Mouse (Mus musculus): ENCODE measurements at regions not wholly inside any gene's neighbourhood (a gene's known extent, or its start where the extent isn't known, plus 50 kb on each side); places are given as distances from the start of the nearest gene placed in this dataset.

- no peak for DNase-seq (ENCODE audit: low spot score in 2 of 2)
These were observed 135.9 kb upstream of the Cr2 start for GRCm38 (mm10) chr1:195312426-195312825.

DNA sequence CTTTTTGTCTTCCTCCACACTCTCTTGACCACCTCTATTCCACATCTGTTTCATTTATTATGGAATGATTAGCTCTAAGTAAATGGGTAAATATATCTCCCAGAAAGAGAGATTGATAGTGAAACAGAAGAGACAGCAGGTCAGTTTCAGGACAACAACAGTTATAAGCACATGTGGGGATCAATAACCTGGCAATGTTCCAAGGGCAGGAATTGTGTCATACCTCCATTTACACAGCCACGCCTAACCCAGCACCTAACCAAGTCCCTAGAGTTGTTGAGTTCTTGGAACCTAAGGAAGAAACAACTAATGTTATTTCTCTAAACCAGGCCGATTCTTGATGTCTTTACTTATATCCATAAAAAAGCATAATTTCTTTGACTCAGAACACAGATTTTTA lies 108.6 kb upstream of the Cr2 start:
- no peak for DNase-seq (ENCODE audit: low spot score in 2 of 2)

- peak; percentile 88 to 93 for DNase-seq (ENCODE audit: low spot score in 2 of 2)
These were observed 65.0 kb upstream of the Cr2 start for GRCm38 (mm10) chr1:195241496-195241895.

- peak; percentile 29 to 52 for DNase-seq (ENCODE audit: low spot score in 2 of 2)
These were observed 56.1 kb upstream of the Cr2 start for GRCm38 (mm10) chr1:195232658-195233057.

DNA sequence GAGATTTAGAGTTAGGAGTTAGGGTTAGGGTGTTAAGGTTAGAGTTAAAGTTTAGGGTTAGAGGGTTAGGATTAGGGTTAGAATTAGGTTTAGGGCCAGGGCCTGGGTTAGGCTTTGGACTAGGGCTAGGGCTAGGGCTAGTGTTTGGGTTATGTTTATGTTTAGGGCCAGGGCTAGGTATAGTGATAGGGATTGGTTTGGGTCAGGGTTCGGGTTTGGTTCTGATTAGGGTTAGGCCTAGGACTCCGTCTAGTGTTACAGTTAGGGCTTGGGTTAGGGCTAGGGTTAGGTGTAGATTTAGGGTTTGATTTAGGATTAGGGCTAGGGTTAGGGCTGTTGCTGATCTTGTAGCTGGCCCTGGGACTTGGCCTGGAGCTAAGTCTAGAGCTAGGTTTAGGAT lies 50.5 kb upstream of the Cr2 start:
- DNase-seq (ENCODE audit: low spot score in 2 of 2) = no peak
